Comparison of ENCODE assay signal across 8 mouse cellular contexts in the genomic region with DNA sequence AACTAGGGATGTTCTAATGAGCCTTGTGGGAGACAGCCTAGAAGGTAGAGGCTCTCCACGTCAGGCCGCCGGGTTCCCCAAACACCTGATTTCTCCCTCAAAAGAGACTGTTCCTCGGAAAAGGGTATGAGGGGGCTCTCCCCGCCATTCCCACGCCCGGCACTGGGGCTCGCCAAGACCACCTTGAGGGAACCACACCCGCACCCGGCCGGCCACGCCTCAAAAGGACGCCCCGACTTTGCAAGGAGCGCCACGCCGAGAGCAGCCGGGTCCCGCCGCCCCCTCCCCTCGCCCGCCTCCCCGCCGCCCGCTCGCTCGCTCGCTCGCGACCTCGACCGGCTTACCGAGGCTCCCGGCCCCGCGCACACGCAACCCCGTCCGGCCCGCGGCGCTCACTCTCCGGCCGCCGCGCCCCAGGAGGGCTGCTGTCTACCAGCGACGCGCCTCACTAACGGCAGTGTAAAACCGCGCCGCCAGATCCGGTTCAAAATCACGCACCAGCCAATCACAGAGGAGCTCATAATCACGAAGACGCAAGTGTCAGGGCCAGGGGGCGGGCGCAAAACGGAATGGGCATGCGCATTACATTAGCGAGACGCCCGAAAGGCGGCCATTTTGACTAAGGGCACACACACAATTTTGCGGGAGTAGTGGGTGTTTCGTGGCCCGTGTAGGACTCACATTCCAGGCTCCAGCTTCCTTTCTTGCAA. TPM values are rescaled to one million over a fixed set of nuclear protein-coding genes. Genes with fewer than 3 reads are reported as not detected.
A peak's percentile ranks its signal among the peaks of the same experiment; 100 is the strongest.
DNase-seq lines count a peak whose midpoint lies in the region; ATAC-seq and TF ChIP-seq lines count a peak whose summit lies in the region.

Gene Racgap1 (minus strand): TSS at position 494 of the 710 bp plus-strand sequence.

- no peak for TF ChIP-seq CTCF in ES-Bruce4 (IDR thresholded peaks at IDR 0.05; ENCODE audit: low read depth, low read length)
- TF ChIP-seq CTCF in liver, postnatal 0 days (IDR thresholded peaks at IDR 0.05; ENCODE audit: low read depth), result 0 out of 2 replicates have a peak, but pooled peaks have one; percentile 5

- no peaks in the 10 kb centered on the region for H3K27me3 ChIP-seq in ES-Bruce4 (ENCODE audit: control insufficient read depth, insufficient read depth, low read length, poor library complexity, severe bottlenecking)
- H3K27me3 ChIP-seq in forebrain, embryonic 13.5 days, result peaks cover 41% of the 10 kb centered on the region
- peaks cover 38% of the 10 kb centered on the region for H3K27me3 ChIP-seq in liver, postnatal 0 days (ENCODE audit: insufficient read depth, low read length)
- H3K27me3 ChIP-seq in neural tube, embryonic 14.5 days (ENCODE audit: control insufficient read depth, insufficient read depth, low read length), result no peaks in the 10 kb centered on the region

- peak within 1 kb of the TSS; percentile 99 for H3K9ac ChIP-seq in ES-Bruce4 (ENCODE audit: low read depth, poor library complexity, severe bottlenecking)
- H3K9ac ChIP-seq in forebrain, embryonic 13.5 days, result peak within 1 kb of the TSS; percentile 85
- peak within 1 kb of the TSS; percentile 78 for H3K9ac ChIP-seq in liver, postnatal 0 days (replicated peaks)
- H3K9ac ChIP-seq in neural tube, embryonic 14.5 days (replicated peaks; ENCODE audit: low read depth, low read length), result peak within 1 kb of the TSS; percentile 52

- peak within 1 kb of the TSS; percentile 60 for H3K27ac ChIP-seq in ES-Bruce4 (ENCODE audit: insufficient read depth, low read length)
- peak within 1 kb of the TSS; percentile 32; the same call in 1 of the 2 replicates for H3K27ac ChIP-seq in forebrain, embryonic 13.5 days
- peak within 1 kb of the TSS; percentile 66 for H3K27ac ChIP-seq in liver, postnatal 0 days (ENCODE audit: low read depth)
- no peak within 1 kb of the TSS for H3K27ac ChIP-seq in neural tube, embryonic 14.5 days (ENCODE audit: low read depth, low read length)

- peak; percentile 3 for TF ChIP-seq POLR2A in ES-Bruce4 (IDR thresholded peaks at IDR 0.05; ENCODE audit: insufficient read depth, low read length)

- intact Hi-C loops in heart, postnatal 10 days (cut with DNase I), result no loop called here

- peak; percentile 92 for ATAC-seq in cerebellum, adult (ENCODE audit: insufficient number of reproducible peaks, low FRiP score, low TSS enrichment)
- peak; percentile 96 for ATAC-seq in forebrain, embryonic 13.5 days
- peak; percentile 99 for ATAC-seq in liver, postnatal 0 days
- peak; percentile 89 for ATAC-seq in neural tube, embryonic 14.5 days (ENCODE audit: low read depth)

- H3K4me2 ChIP-seq in forebrain, embryonic 13.5 days, result peak within 1 kb of the TSS; percentile 80
- peak within 1 kb of the TSS; percentile 80 for H3K4me2 ChIP-seq in liver, postnatal 0 days (ENCODE audit: low read depth, low read length)
- H3K4me2 ChIP-seq in neural tube, embryonic 14.5 days (ENCODE audit: low read depth, low read length), result peak within 1 kb of the TSS; percentile 75

- 0 out of 2 replicates have a peak, but pooled peaks cover 3% of the 10 kb centered on the region for H3K36me3 ChIP-seq in ES-Bruce4 (ENCODE audit: control insufficient read depth, insufficient read depth, low read length, poor library complexity, severe bottlenecking)
- no peaks in the 10 kb centered on the region for H3K36me3 ChIP-seq in forebrain, embryonic 13.5 days (ENCODE audit: poor library complexity, severe bottlenecking)
- H3K36me3 ChIP-seq in liver, postnatal 0 days (replicated peaks; ENCODE audit: insufficient read depth, low read length), result no peaks in the 10 kb centered on the region
- no peaks in the 10 kb centered on the region for H3K36me3 ChIP-seq in neural tube, embryonic 14.5 days (ENCODE audit: control insufficient read depth, insufficient read depth, low read length)

- peak within 1 kb of the TSS; percentile 90 for H3K4me3 ChIP-seq in ES-Bruce4 (ENCODE audit: low read depth, low read length)
- H3K4me3 ChIP-seq in forebrain, embryonic 13.5 days, result peak within 1 kb of the TSS; percentile 73
- peak within 1 kb of the TSS; percentile 78 for H3K4me3 ChIP-seq in liver, postnatal 0 days (ENCODE audit: low read depth, low read length)
- peak within 1 kb of the TSS; percentile 63 for H3K4me3 ChIP-seq in neural tube, embryonic 14.5 days (ENCODE audit: low read depth, low read length)

- no peaks in the 10 kb centered on the region for H3K9me3 ChIP-seq in ES-Bruce4 (replicated peaks; ENCODE audit: control insufficient read depth, insufficient read depth, low read length, poor library complexity, severe bottlenecking)
- H3K9me3 ChIP-seq in forebrain, embryonic 13.5 days (replicated peaks), result no peaks in the 10 kb centered on the region
- H3K9me3 ChIP-seq in liver, postnatal 0 days (ENCODE audit: low read length), result no peaks in the 10 kb centered on the region
- no peaks in the 10 kb centered on the region for H3K9me3 ChIP-seq in neural tube, embryonic 14.5 days (ENCODE audit: control insufficient read depth, low read length)

- WGBS in forebrain, embryonic 13.5 days, result under 1% methylated on average over 60 of the region's 68 CpGs
- under 1% methylated on average over 68 of the region's 68 CpGs for WGBS in large intestine, adult 2 months
- WGBS in liver, postnatal 0 days (ENCODE audit: insufficient replicate concordance), result under 1% methylated on average over 45 of the region's 68 CpGs
- WGBS in neural tube, embryonic 14.5 days, result under 1% methylated on average over 61 of the region's 68 CpGs

- DNase-seq in heart, postnatal 10 days, result peak; percentile 98
- peak; percentile 94 for DNase-seq in large intestine, adult 2 months (ENCODE audit: low read depth, low spot score)
- DNase-seq in liver, postnatal 0 days, result peak; percentile 98
- peak; percentile 97 for DNase-seq in testis, postnatal 10 days (ENCODE audit: low spot score)

- TF ChIP-seq EP300 in ES-Bruce4 (IDR thresholded peaks at IDR 0.05; ENCODE audit: insufficient read depth, low read depth, low read length), result no peak
- TF ChIP-seq EP300 in liver, postnatal 0 days (IDR thresholded peaks at IDR 0.05; ENCODE audit: low read depth), result no peak

- H3K4me1 ChIP-seq in ES-Bruce4 (ENCODE audit: control insufficient read depth, insufficient read depth, low read length), result peaks cover 2% of the 10 kb centered on the region
- peaks cover 57% of the 10 kb centered on the region for H3K4me1 ChIP-seq in forebrain, embryonic 13.5 days
- H3K4me1 ChIP-seq in liver, postnatal 0 days (ENCODE audit: insufficient read depth), result peaks cover 36% of the 10 kb centered on the region
- peaks cover 54% of the 10 kb centered on the region for H3K4me1 ChIP-seq in neural tube, embryonic 14.5 days (ENCODE audit: control insufficient read depth, insufficient read depth, low read length)

RNA-seq across cellular contexts. Expression of gene Racgap1, which starts in this region (rescaled TPM):
- 122 and 134 TPM in 2 replicates for polyA plus RNA-seq in ES-Bruce4 (2011; ENCODE audit: insufficient read depth, insufficient read length, low read depth, missing spikeins)
- 182 and 189 TPM in 2 replicates for polyA plus RNA-seq in forebrain, embryonic 13.5 days (2015; fragmentation: Nextera tagmentation; extraction: Ambion mirVana)
- 10 to 100 TPM; 28.7 to 29.6 TPM for total RNA-seq in heart, postnatal 10 days (2021)
- polyA plus RNA-seq in large intestine, adult 2 months (2012; rRNA removed), result 35.9 and 36.0 TPM in 2 replicates
- 28.6 and 31.9 TPM in 2 replicates for polyA plus RNA-seq in liver, postnatal 0 days (2015; fragmentation: Nextera tagmentation; extraction: Ambion mirVana)
- polyA plus RNA-seq in neural tube, embryonic 14.5 days (2014; fragmentation: Nextera tagmentation; extraction: Ambion mirVana), result 45.9 and 65.6 TPM in 2 replicates
